Mouse (Mus musculus): ENCODE data around the gene Cnnm4.
A peak's percentile ranks its signal among the peaks of the same experiment; 100 is the strongest.
"Not testable (repeated sequence)": the region's sequence is repeated elsewhere in the genome, so short reads cannot be mapped to it uniquely, and the experiment has no call there.

Gene Cnnm4

DNA sequence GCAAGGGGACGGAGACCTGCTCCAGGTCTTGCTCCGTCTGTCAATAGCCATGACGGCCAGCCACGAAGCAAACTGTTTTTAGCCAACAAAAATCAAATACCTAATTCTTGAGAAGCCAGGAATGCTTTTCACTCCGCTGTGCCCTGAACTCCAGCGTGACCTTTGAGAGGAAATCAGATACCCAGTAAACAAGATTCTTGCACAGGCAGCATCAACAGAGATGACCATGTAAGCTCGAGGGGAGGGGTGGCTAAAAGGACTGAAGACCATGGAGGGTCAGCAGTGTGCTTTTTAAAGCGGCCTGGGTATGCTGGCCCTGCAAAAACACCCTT lies 64.9 kb downstream of the Cnnm4 start:
- Histone ChIP-seq H3K27me3 (ENCODE audit: control insufficient read depth, insufficient read depth, low read length, poor library complexity, severe bottlenecking) (no peaks in the 10 kb centered on the region), H3K36me3 (ENCODE audit: control insufficient read depth, insufficient read depth, low read length, poor library complexity, severe bottlenecking) (peaks cover 2% of the 10 kb centered on the region)
- no peak for DNase-seq (ENCODE audit: low read depth, low spot score)

DNA sequence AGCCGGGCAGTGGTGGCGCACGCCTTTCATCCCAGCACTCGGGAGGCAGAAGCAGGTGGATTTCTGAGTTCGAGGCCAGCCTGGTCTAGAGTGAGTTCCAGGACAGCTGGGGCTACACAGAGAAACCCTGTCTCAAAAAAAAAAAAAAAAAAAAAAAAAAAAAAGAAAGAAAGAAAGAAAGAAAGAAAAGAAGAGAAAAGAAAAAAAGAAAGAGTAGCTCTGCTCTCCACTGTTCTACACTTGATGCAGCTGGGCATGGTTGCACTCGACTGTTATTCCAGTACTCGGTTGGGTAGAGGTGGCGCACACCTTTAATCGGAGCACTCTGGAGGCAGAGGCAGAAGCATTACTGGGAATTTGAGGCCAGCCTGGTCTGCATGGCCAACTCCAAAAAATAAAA lies 65.4 kb downstream of the Cnnm4 start, which contains the start of gene Ankrd23:
TSS of gene Ankrd23 (minus strand) at position 101 of the 400 bp plus-strand sequence.
- H3K27me3 ChIP-seq (ENCODE audit: control insufficient read depth, insufficient read depth, low read length, poor library complexity, severe bottlenecking); H3K36me3 ChIP-seq (ENCODE audit: control insufficient read depth, insufficient read depth, low read length, poor library complexity, severe bottlenecking); DNase-seq (ENCODE audit: low read depth, low spot score): not testable (repeated sequence)

DNA sequence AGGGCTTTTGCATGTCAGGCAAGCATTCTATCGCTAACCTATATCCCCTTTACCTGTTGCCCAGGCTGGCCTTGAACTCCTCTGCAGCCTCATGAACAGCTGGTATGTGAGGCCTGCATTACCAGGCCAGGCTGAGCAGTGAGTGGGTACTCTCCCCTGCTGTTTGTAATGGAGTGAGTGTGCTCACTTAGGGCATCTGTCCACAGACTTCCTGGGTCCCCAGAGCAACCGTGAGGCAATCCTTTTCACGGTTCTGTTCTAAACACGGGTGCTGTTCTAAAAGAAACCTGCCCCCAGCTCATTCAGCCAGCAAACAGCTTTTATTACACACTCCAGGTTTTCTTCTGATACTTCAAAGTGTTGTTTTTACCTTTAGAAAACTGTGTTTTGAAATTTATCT lies 67.3 kb downstream of the Cnnm4 start:
- Histone ChIP-seq H3K27me3 (ENCODE audit: control insufficient read depth, insufficient read depth, low read length, poor library complexity, severe bottlenecking) (no peaks in the 10 kb centered on the region), H3K36me3 (ENCODE audit: control insufficient read depth, insufficient read depth, low read length, poor library complexity, severe bottlenecking) (peaks cover 2% of the 10 kb centered on the region)
- no peak for DNase-seq (ENCODE audit: low read depth, low spot score)

DNA sequence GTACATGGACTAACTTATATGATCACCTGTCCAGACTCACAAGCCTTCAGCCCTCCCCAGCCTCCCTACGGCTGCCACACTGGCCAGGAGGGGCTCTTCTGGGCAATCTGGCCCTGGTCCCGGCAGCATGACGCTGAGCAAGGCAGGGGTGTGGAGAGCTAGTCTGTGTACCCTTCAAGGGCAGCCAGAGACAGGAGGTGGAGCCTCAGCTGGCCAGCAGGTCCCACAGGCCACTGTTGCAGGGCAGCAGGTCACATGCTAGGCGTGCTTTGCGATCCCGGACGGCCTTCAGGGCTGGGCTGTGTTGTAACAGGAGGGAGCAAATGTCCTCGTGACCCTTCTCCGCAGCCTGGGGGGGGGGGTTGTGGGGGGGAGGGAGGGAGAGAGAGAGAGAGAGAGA lies 67.8 kb downstream of the Cnnm4 start, which contains the start of gene Gm42417:
TSS of gene Gm42417 (minus strand) at position 244 of the 400 bp plus-strand sequence.
- H3K27me3 ChIP-seq (ENCODE audit: control insufficient read depth, insufficient read depth, low read length, poor library complexity, severe bottlenecking), result no peaks in the 10 kb centered on the region
- DNase-seq (ENCODE audit: low read depth, low spot score), result no peak
- H3K36me3 ChIP-seq (ENCODE audit: control insufficient read depth, insufficient read depth, low read length, poor library complexity, severe bottlenecking), result peaks cover 4% of the 10 kb centered on the region

DNA sequence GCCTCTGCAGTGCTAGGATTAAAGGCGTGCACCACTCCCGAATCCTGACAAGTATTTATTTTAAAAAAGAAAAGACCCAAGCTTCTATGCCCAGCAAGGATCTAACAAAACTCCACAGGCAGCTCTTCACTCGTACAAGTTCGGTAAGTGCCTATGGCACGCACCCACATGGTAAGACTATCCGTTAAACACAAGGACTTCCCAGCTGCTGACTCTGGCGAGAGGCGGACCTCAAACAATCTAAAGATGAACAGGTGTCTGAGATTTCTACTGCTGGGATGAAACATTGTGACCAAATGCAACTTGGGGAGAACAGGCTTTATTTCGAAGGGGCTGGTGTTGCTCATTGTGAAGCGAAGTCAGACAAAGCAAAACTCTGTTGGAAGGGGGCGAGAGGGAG lies 68.7 kb downstream of the Cnnm4 start:
- Histone ChIP-seq H3K36me3 (ENCODE audit: control insufficient read depth, insufficient read depth, low read length, poor library complexity, severe bottlenecking) (peaks cover 4% of the 10 kb centered on the region), H3K27me3 (ENCODE audit: control insufficient read depth, insufficient read depth, low read length, poor library complexity, severe bottlenecking) (no peaks in the 10 kb centered on the region)
- no peak for DNase-seq (ENCODE audit: low read depth, low spot score)

DNA sequence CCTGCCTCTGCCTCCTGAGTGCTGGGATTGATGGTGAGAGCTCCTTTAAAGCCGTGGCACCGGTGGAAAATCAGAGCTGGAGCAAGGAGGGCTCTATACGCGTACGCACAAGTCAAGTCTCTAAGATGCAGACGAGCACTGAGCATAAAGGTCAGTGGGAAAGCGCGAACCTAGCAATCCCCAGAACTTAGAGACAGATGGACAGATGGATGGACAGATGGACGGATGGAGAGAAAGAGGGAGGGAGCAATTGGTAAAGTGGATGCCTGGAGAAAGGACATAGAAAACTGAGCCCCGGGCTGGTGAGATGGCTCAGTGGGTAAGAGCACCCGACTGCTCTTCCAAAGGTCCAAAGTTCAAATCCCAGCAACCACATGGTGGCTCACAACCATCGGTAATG lies 69.4 kb downstream of the Cnnm4 start:
- Histone ChIP-seq H3K36me3 (ENCODE audit: control insufficient read depth, insufficient read depth, low read length, poor library complexity, severe bottlenecking) (peaks cover 4% of the 10 kb centered on the region), H3K27me3 (ENCODE audit: control insufficient read depth, insufficient read depth, low read length, poor library complexity, severe bottlenecking) (no peaks in the 10 kb centered on the region)
- DNase-seq (ENCODE audit: low read depth, low spot score), result no peak

DNA sequence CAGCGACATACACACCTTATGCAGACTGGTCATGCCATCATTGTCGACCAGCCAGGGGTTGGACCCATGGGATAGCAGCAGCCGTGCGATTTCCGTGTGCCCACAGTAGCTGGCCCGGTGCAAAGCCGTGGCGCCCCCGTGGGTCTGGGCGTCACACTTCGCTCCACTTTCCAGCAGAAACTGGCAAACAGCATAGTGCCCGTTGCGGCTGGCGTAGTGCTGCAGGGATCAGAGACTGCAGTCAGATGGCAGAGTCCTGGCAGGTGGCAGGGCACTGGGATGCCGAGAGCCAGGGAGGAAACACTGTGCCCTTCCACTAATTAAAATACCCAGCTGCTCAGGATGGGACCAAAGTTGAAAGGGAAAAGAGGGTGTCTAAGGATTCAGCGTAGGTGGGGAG lies 70.4 kb downstream of the Cnnm4 start:
- DNase-seq (ENCODE audit: low read depth, low spot score), result no peak
- Histone ChIP-seq H3K27me3 (ENCODE audit: control insufficient read depth, insufficient read depth, low read length, poor library complexity, severe bottlenecking) (no peaks in the 10 kb centered on the region), H3K36me3 (ENCODE audit: control insufficient read depth, insufficient read depth, low read length, poor library complexity, severe bottlenecking) (peaks cover 4% of the 10 kb centered on the region)

DNA sequence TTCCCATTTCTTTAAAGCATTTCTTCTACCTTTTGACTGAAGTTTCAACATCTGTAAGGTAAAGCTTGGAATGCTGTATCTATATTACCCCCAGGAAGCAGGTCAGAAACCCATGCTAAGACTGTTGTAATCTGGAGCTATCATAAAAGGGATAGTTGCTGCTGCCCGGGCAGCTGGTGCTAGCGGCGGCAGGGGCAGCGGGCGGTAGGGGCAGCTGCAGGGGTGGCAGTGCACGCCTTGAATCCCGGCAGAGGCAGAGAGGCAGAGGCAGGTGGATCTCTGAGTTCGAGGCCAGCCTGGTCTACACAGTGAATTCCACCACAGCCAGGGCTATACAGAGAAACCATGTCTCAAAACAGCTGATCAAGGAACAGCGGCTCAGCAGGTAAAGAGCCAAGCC lies 71.5 kb downstream of the Cnnm4 start:
- Histone ChIP-seq H3K27me3 (ENCODE audit: control insufficient read depth, insufficient read depth, low read length, poor library complexity, severe bottlenecking) (no peaks in the 10 kb centered on the region), H3K36me3 (ENCODE audit: control insufficient read depth, insufficient read depth, low read length, poor library complexity, severe bottlenecking) (peaks cover 4% of the 10 kb centered on the region)
- DNase-seq (ENCODE audit: low read depth, low spot score), result no peak

DNA sequence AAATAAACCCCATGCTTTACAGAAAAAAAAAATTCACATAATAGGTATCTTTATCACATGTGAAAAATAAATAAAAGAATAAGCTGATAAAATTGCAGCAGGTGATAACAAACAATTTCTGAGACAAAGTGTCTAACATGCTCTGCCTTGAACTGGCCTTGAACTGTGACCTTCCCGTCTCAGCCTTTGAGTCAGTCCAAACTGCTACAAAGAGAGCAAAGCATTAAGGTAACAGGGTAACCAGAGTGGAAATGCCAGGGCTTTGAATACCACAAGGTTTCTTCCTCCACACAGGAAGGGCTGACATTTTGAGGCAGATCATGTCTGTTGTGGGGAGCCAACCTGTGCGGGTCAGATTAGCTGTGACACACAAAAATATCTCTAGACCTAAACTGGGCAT lies 74.0 kb downstream of the Cnnm4 start:
- H3K27me3 ChIP-seq (ENCODE audit: control insufficient read depth, insufficient read depth, low read length, poor library complexity, severe bottlenecking), result no peaks in the 10 kb centered on the region
- no peak for DNase-seq (ENCODE audit: low read depth, low spot score)

DNA sequence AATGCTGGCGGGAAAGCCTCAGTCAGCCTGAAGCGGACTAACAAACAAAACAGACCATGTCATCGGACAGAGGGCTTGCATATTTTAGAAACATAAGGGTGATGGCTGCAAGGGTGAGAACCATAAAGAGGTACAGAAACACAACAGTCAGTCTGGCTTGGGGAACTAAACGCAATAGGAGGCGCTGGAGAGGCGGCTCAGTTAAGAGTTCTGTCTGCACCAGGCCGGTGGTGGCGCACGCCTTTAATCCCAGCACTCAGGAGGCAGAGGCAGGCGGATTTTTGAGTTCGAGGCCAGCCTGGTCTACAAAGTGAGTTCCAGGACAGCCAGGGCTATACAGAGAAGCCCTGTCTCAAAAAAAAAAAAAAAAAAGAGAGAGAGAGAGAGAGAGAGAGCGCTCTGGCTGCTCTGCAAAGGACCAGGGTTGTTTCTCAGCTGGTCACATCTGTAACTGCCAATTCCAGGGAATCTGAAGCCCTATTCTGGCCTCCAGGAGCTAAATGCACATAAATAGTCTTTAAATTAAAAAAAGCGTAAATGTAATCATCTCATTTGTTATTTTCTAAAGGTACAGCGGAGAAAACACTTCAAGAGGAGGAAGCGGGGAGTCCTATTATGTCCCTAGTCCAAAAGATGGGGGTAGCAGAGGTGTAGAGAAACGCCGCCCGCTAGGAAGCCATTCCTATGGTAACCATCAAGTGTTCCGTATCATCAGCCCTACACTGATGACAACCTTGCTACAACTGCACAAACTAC lies 74.6 kb downstream of the Cnnm4 start:
- Histone ChIP-seq H3K27me3 (ENCODE audit: control insufficient read depth, insufficient read depth, low read length, poor library complexity, severe bottlenecking) (no peaks in the 10 kb centered on the region), H3K36me3 (ENCODE audit: control insufficient read depth, insufficient read depth, low read length, poor library complexity, severe bottlenecking) (peaks cover 1% of the 10 kb centered on the region; the same call in 1 of the 2 replicates)
- DNase-seq (ENCODE audit: low read depth, low spot score), result peak; percentile 19

More for the DNA sequence above, 74.0 kb downstream of the Cnnm4 start:
- H3K36me3 ChIP-seq (ENCODE audit: control insufficient read depth, insufficient read depth, low read length, poor library complexity, severe bottlenecking), result peaks cover 4% of the 10 kb centered on the region

DNA sequence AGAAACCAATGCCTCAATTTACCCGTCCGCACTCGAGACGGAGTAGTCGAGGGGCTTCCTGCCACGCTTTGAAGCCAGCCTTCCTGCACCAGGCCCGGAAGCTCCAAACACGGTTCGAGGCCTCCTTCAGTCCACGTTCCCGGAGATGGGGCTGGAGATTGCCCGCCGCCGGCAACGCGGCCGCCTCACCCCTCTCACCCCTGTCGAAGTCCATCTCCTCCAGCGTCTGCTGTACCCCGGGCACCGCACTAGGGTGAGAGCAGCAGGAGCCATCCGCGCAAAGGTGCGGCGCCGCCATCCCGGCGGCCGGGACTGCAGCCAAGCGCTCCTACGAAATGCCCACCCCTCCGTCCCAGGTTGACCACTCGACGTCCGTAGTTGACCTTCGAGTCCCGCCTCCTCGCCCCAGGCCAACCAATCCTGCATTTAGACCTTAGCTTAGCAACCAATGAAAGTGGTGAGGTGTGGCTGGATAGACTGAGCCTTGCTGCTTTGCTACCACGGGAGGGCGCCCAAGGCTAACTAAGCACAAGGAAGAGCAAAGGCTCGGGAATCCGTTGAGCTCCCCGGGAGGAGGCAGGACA lies 75.6 kb downstream of the Cnnm4 start, which contains the start of gene Ankrd39:
TSS of gene Ankrd39 (minus strand) at position 558 of the 584 bp plus-strand sequence.
- H3K36me3 ChIP-seq (ENCODE audit: control insufficient read depth, insufficient read depth, low read length, poor library complexity, severe bottlenecking), result 0 out of 2 replicates have a peak, but pooled peaks cover 1% of the 10 kb centered on the region
- peak; percentile 98 for DNase-seq (ENCODE audit: low read depth, low spot score)

DNA sequence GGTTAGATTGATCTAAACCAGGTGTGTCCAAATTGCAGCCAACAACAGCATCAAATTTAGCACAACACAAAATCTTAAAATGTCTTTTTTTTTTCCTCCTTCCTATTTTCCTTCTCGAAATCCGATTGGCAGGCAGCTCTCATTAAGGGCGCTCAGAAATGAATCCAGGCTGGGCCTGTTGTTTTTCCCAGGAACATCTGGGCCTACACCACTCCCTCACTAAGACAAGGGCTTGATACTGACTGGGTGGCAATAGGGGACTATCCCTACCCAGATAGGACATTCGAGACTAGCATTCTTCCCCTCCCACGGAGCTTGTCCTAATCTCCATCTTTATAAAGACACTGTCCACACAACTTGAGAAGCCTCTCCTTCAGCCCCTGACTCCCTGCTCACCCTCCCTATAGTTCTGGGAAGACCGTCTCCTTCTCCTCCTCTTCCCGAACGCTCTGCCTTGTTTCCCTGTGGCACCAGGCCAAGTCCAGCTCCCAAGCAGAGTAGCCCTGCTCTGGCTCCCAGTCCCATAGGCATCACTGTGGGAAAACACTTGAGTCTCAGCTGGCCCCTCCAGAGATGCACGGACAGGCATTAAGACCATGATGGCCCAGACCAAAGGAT lies 76.7 kb downstream of the Cnnm4 start:
- 0 out of 2 replicates have a peak, but pooled peaks cover 1% of the 10 kb centered on the region for H3K36me3 ChIP-seq (ENCODE audit: control insufficient read depth, insufficient read depth, low read length, poor library complexity, severe bottlenecking)

More for the DNA sequence above, 75.6 kb downstream of the Cnnm4 start, which contains the start of gene Ankrd39:
- no peaks in the 10 kb centered on the region for H3K27me3 ChIP-seq (ENCODE audit: control insufficient read depth, insufficient read depth, low read length, poor library complexity, severe bottlenecking)

DNA sequence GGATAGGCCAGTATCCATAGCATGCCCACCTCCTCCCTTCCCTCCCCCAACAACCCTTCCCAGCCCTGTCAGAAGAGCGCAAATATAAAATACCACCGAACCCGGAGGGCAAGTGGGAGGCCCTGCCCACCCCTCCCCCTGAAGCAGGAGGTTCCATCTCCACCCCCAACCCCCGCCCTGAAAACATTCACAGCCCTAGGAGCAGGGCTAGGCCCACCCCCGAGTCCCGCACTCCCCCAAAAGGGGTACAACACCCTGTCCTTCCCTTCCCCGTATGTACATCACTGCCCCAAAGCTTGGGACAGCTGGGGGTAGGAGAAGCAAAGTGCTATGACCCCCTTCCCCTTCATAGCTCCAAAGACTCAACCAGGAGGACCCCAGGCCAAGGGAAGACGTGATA lies 77.4 kb downstream of the Cnnm4 start:
- DNase-seq (ENCODE audit: low read depth, low spot score), result no peak
- H3K27me3 ChIP-seq (ENCODE audit: control insufficient read depth, insufficient read depth, low read length, poor library complexity, severe bottlenecking), result no peaks in the 10 kb centered on the region
- 0 out of 2 replicates have a peak, but pooled peaks cover 1% of the 10 kb centered on the region for H3K36me3 ChIP-seq (ENCODE audit: control insufficient read depth, insufficient read depth, low read length, poor library complexity, severe bottlenecking)

More for the DNA sequence above, 76.7 kb downstream of the Cnnm4 start:
- no peaks in the 10 kb centered on the region for H3K27me3 ChIP-seq (ENCODE audit: control insufficient read depth, insufficient read depth, low read length, poor library complexity, severe bottlenecking)
- DNase-seq (ENCODE audit: low read depth, low spot score), result no peak

DNA sequence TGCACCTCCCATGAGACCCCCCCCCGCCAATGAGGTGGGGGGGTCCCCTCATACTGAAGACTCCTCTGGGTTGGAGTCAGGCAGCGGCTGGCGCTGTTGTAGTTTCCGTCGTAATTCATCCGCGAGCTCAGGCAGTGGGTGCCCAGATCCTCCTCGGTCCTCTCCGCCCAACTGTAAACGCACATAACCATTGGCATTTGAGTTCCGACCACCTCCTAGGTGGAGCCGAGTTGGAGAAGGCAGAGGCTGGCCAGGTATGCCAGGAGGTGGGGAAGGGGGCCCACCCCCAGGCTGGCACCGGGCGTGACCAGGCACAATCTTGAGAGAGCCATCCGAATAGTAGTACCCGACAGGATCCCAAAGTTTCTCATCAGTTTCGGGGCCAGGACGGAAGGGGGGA lies 78.1 kb downstream of the Cnnm4 start:
- H3K36me3 ChIP-seq (ENCODE audit: control insufficient read depth, insufficient read depth, low read length, poor library complexity, severe bottlenecking), result no peaks in the 10 kb centered on the region
- no peak for DNase-seq (ENCODE audit: low read depth, low spot score)
- no peaks in the 10 kb centered on the region for H3K27me3 ChIP-seq (ENCODE audit: control insufficient read depth, insufficient read depth, low read length, poor library complexity, severe bottlenecking)

All from splenic B cell, adult 2 months (primary cell).